Mouse (Mus musculus): ENCODE data around the gene Gm20458. TPM values are rescaled to one million over a fixed set of nuclear protein-coding genes. Genes with fewer than 3 reads are reported as not detected.
A peak's percentile ranks its signal among the peaks of the same experiment; 100 is the strongest.

The Gm20458 gene
- total RNA-seq, 4 experiments from 2014 or later: 8.4 to 15.8 (median 9.9) TPM; not detected in 1

DNA sequence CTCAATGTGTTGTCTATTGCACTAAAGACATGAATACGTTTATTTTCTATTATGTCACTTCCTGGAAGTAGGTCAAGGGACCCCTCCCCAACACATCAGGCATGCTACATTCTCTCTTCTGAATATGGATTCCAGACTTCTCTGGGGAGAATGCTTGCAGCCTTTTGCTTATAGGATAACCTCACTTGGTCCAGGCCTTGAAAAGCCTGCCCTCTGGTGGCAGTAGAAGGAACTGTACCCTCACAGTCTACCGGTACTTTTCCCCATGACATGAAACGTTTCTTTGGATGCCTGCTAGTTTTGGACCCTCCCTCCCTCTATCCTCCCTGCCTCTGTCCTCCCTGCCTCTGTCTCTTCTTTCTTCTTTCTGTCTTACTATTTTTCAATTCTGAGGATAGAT, 70.4 kb downstream of the Gm20458 start:
- peak; percentile 51 to 77 for DNase-seq (ENCODE audit: low spot score in 2 of 2)

GRCm38 (mm10) chr2:164534315-164534714, 73.5 kb downstream of the Gm20458 start:
- no peak for DNase-seq (ENCODE audit: low spot score in 2 of 2)

DNA sequence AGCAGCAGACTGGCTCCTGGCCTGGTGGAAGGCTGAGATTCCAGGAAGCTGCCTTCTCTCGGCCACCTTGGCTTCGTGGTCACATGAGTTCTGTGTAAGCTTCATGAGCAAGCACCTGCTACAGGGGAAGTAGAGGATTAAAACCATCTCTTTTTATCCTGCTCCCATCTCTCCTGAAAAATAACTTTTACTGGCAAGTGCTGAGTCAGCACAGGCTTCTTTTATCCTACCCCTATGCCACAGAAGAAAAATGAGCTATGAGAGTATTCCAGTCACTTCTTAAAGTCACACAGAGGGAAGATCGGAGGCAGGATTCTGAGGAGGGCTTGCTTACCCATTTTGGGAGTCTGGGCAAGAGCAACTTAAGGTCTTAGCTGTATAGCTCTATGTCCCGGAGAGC, 76.2 kb downstream of the Gm20458 start:
- DNase-seq (ENCODE audit: low spot score in 2 of 2): no peak

Other genes with a start within 250 kb of the Gm20458 start
- not detected for gene Wfdc15b, start 239.3 kb upstream of the Gm20458 start, total RNA-seq (2022)
- gene Svs2, start 222.5 kb upstream of the Gm20458 start, total RNA-seq (2022): not detected
- not detected for gene Svs3b, start 204.3 kb upstream of the Gm20458 start, total RNA-seq (2022)
- not detected for gene Svs4, start 182.5 kb upstream of the Gm20458 start, total RNA-seq (2022)
- not detected for gene Svs3a, start 171.7 kb upstream of the Gm20458 start, total RNA-seq (2022)
- not detected for gene Svs6, start 144.2 kb upstream of the Gm20458 start, total RNA-seq (2022)
- not detected for gene Svs5, start 128.2 kb upstream of the Gm20458 start, total RNA-seq (2022)
- 1 to 10 TPM in 3 of 4 experiments, not detected in 1; 1.2 to 1.5 (median 1.2) TPM for gene Slpi, start 71.9 kb upstream of the Gm20458 start, total RNA-seq (2022)
- under 1 TPM; 0.34 to 0.67 (median 0.42) TPM for gene Rbpjl, start 57.8 kb upstream of the Gm20458 start, total RNA-seq (2022)
- 10 to 100 TPM; 11.1 to 12.6 (median 11.9) TPM for gene Matn4, start 55.8 kb upstream of the Gm20458 start, total RNA-seq (2022)
- 100 to 1,000 TPM; 109 to 165 (median 131) TPM for gene Sdc4, start 17.1 kb upstream of the Gm20458 start, total RNA-seq (2022)
- gene Sys1, start 4.0 kb upstream of the Gm20458 start, total RNA-seq (2022): 10 to 100 TPM; 40.4 to 45.8 (median 44.8) TPM
- gene Trp53tg5, start 12.8 kb downstream of the Gm20458 start, total RNA-seq (2022): not detected
- 100 to 1,000 TPM; 109 to 163 (median 138) TPM for gene Dbndd2, start 25.1 kb downstream of the Gm20458 start, total RNA-seq (2022)
- gene Pigt, start 36.6 kb downstream of the Gm20458 start, total RNA-seq (2022): 10 to 100 TPM; 75.4 to 90.5 (median 81.6) TPM
- 1 to 10 TPM in 1 of 4 experiments, under 1 TPM in 3; 0.55 to 1.1 (median 0.84) TPM for gene Wfdc2, start 101.4 kb downstream of the Gm20458 start, total RNA-seq (2022)
- gene Spint3, start 112.5 kb downstream of the Gm20458 start, total RNA-seq (2022): not detected
- not detected for gene Wfdc6a, start 124.5 kb downstream of the Gm20458 start, total RNA-seq (2022)
- gene Eppin, start 132.6 kb downstream of the Gm20458 start, total RNA-seq (2022): not detected
- gene Wfdc6b, start 152.6 kb downstream of the Gm20458 start, total RNA-seq (2022): not detected
- not detected for gene Wfdc8, start 152.7 kb downstream of the Gm20458 start, total RNA-seq (2022)
- gene Wfdc16, start 177.8 kb downstream of the Gm20458 start, total RNA-seq (2022): not detected
- not detected for gene Wfdc10, start 195.1 kb downstream of the Gm20458 start, total RNA-seq (2022)
- gene Wfdc9, start 195.6 kb downstream of the Gm20458 start, total RNA-seq (2022): not detected
- gene Wfdc11, start 213.1 kb downstream of the Gm20458 start, total RNA-seq (2022): not detected
- gene Wfdc13, start 224.1 kb downstream of the Gm20458 start, total RNA-seq (2022): not detected
- gene Spint4, start 237.5 kb downstream of the Gm20458 start, total RNA-seq (2022): not detected

Data from layer of hippocampus, adult 8-10 months (tissue).